Mouse (Mus musculus) testis, adult 10 weeks (tissue): ENCODE results near the gene Bod1. TPM values are rescaled to one million over a fixed set of nuclear protein-coding genes. Genes with fewer than 3 reads are reported as not detected.

Experiments used
- polyA plus RNA-seq: library from polyadenylated mRNA; stranded (reverse); fragments of 350-450 nt; fragmentation: Illumina TruSeq; extraction: RNeasy Lipid Tissue Mini Kit (QIAGEN cat#74804); gene quantifications from one replicate; pipeline ENCODE4 v1.2.3, GENCODE M21; 2014; ENCODE audit warnings: low read depth, low replicate concordance

Bod1 gene
- 31.9 TPM for polyA plus RNA-seq

DNA sequence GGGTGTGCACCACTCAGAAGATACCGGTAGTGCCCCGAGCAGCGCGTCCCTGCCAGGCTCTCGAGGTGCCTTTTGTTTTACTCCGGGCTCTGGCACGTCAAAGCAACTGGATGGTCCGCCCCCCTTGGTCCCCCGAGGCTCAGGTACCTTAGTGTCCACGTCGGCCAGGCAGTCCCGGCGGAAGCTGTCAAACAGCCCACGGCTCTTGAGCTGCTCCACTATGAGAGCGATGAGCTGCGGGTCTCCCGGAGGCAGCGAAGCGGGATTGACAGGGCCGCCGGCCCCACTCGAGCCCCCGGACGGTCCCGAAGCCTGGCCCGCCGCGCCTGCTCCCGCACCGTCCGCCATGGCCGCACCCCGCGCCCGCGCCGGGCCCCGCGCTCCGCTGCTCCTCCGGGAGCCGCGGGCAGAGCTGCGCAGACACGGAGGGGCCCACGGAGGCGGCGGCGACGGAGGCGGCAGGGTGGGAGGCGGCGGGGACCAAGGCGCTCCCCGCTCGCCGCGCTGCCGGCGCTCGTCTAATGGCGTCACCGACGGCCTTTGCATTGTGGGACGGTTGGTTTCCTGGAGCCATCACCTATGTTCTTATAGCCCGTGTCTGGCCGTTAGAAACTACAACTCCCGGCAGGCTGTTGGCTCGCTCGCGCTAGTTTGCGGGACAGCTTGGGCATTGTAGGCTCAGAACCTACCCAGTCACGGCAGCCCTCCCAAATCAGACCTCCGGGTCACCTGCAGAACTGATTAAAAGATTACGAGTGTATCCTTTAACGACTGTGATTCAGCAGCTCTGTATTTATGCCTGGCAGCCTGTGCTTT lies at the start of gene Bod1:
TSS of gene Bod1 (minus strand) at position 532 of the 816 bp plus-strand sequence.

Other genes starting within 250 kb of the Bod1 start
- gene Cpeb4, start 200.3 kb upstream of the Bod1 start, polyA plus RNA-seq: 68.9 TPM